Mouse (Mus musculus) thymus, adult 2 months (tissue): ENCODE results near the gene 3100002H09Rik.

ENCODE experiments used
- CTCF ChIP-seq: fragments of 200-500 bp; IDR thresholded peaks from 2 replicates; pipeline ENCODE4 v1.5.1; 2012; ENCODE audit warnings: mild to moderate bottlenecking, control low read depth, low read length, moderate library complexity, borderline replicate concordance; ENCODE audit not compliant: control insufficient read depth, poor library complexity, insufficient read depth; ENCODE audit errors: extremely low read depth
- POLR2A ChIP-seq: fragments of 200-500 bp; IDR thresholded peaks from 2 replicates; pipeline ENCODE4 v1.6.1; 2012; ENCODE audit warnings: mild to moderate bottlenecking, low read length, control low read depth, moderate library complexity; ENCODE audit not compliant: control insufficient read depth, poor library complexity, insufficient read depth; ENCODE audit errors: extremely low read depth

DNA sequence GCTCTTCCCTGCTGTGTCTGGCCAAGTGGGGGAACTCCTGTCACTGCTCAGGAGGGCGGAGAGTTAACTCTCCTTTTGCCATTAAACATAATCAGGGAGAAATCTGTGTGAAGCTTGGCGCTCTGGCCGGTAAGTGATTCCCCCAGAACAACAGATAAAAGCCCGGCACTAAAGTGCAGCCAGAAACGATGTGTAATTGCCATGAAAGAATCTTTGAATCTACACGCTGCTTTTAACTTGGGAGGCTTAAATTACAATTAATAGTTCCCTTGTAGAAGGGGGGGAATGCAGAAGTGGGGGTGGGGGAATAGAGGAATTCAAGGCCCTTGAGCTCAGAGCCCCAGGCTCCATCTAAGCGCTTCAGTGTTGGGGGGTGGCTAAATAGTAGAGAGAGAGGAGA, 40.9 kb downstream of the 3100002H09Rik start:
- no peak for TF ChIP-seq CTCF
- no peak for TF ChIP-seq POLR2A
